Mouse (Mus musculus) megakaryocyte, embryonic 14.5 days (primary cell): Measurements from ENCODE around the gene Pfkfb4.

Experiments
- FLI1 ChIP-seq: IDR thresholded peaks from 2 replicates; pipeline ENCODE4 v1.6.1; 2012; ENCODE audit warnings: low read length, inconsistent platforms, mixed read lengths
- GATA1 ChIP-seq: IDR thresholded peaks from 3 replicates; pipeline ENCODE4 v1.6.1; 2012; ENCODE audit warnings: mixed read lengths, low read length, inconsistent platforms, borderline replicate concordance

GRCm38 (mm10) chr9:109010316-109010690 is 18.7 kb downstream of the Pfkfb4 start:
- TF ChIP-seq GATA1: no peak
- TF ChIP-seq FLI1: no peak
